Mouse (Mus musculus): Measurements from ENCODE around the gene Gm20431.

The Gm20431 gene

GRCm38 (mm10) chr2:167688498-167689451 is 27.5 kb upstream of the Gm20431 start, which contains the start of gene Cebpb:
TSS of gene Cebpb (plus strand) at chr2:167688915.
- DNase-seq = peak; percentile 68

GRCm38 (mm10) chr2:167688126-167688497 is 26.8 kb upstream of the Gm20431 start:
- peak; percentile 47 for DNase-seq

- DNase-seq = no peak
These were observed 26.4 kb upstream of the Gm20431 start for GRCm38 (mm10) chr2:167687651-167688101.

GRCm38 (mm10) chr2:167687250-167687586 is 25.9 kb upstream of the Gm20431 start:
- DNase-seq = no peak

- DNase-seq = no peak
These were observed 25.3 kb upstream of the Gm20431 start for GRCm38 (mm10) chr2:167686382-167687249.

- no peak for DNase-seq
These were observed 24.6 kb upstream of the Gm20431 start for GRCm38 (mm10) chr2:167685865-167686264.

GRCm38 (mm10) chr2:167685137-167685536 is 23.8 kb upstream of the Gm20431 start:
- peak; percentile 94 for DNase-seq

- DNase-seq = no peak
These were observed 22.4 kb upstream of the Gm20431 start for GRCm38 (mm10) chr2:167683721-167684120.

- DNase-seq = no peak
These were observed 19.4 kb upstream of the Gm20431 start for GRCm38 (mm10) chr2:167680657-167681056.

GRCm38 (mm10) chr2:167679902-167680430 is 18.7 kb upstream of the Gm20431 start:
- DNase-seq = peak; percentile 74

- DNase-seq = no peak
These were observed 17.3 kb upstream of the Gm20431 start for GRCm38 (mm10) chr2:167678600-167678999.

- no peak for DNase-seq
These were observed 14.0 kb upstream of the Gm20431 start for GRCm38 (mm10) chr2:167675120-167675909.

GRCm38 (mm10) chr2:167672212-167672685 is 11.0 kb upstream of the Gm20431 start:
- DNase-seq = no peak

- DNase-seq = no peak
These were observed 9.9 kb upstream of the Gm20431 start for GRCm38 (mm10) chr2:167671101-167671633.

GRCm38 (mm10) chr2:167669398-167669797 is 8.1 kb upstream of the Gm20431 start:
- no peak for DNase-seq

GRCm38 (mm10) chr2:167668426-167668825 is 7.1 kb upstream of the Gm20431 start:
- no peak for DNase-seq

- DNase-seq = no peak
These were observed 4.8 kb upstream of the Gm20431 start for GRCm38 (mm10) chr2:167665972-167666713.

GRCm38 (mm10) chr2:167662713-167663112 is 1.4 kb upstream of the Gm20431 start:
- DNase-seq = no peak

- no peak for DNase-seq
These were observed 705 bp downstream of the Gm20431 start for GRCm38 (mm10) chr2:167660611-167660971.

- DNase-seq = peak; percentile 61
These were observed 1.3 kb downstream of the Gm20431 start for GRCm38 (mm10) chr2:167659847-167660610.
